Mouse (Mus musculus): ENCODE measurements around the gene 1700001J03Rik.
"Not testable (repeated sequence)": the region's sequence is repeated elsewhere in the genome, so short reads cannot be mapped to it uniquely, and the experiment has no call there.

Gene 1700001J03Rik

DNA sequence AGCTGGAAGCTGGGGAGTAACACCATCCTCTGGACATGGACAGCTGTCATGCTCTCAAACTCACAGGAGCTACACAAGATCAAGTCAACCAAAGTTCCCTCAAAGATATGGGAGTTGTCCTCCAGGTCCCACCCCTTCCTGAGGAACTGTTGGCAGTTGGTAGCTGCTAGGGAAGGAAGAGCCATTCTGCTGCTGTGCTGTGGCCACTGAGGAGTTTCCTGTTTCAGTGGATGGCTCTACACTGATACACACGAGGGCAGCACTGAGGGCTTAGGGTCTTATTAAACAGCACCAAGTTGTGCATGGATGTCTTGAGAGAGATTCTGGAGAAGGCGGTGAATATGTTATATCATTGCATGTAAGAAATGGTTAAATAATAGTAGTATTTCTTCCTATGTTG lies 14.4 kb upstream of the 1700001J03Rik start:
- TF ChIP-seq GATA4 (IDR thresholded peaks at IDR 0.05; ENCODE audit: insufficient replicate concordance, low read length) = no peak

DNA sequence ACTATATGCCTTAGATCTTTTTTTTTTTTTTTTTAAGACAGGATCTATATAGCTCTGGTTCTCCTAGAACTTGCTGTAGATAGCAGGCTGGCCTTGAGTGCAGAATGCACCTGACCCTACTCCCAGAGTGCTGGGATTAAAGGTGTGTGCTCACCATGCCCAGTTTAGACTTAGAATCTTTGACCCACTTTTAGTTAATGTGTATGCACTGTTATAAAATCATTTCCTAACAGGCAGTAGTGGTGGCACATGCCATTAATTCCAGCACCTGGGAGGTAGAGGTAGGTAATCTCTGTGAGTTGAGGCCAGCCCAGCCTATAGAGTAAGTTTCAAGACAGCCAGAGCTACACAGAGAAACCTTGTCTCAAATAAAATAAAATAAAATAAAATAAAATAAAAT lies 14.0 kb upstream of the 1700001J03Rik start:
- TF ChIP-seq GATA4 (IDR thresholded peaks at IDR 0.05; ENCODE audit: insufficient replicate concordance, low read length) = no peak

DNA sequence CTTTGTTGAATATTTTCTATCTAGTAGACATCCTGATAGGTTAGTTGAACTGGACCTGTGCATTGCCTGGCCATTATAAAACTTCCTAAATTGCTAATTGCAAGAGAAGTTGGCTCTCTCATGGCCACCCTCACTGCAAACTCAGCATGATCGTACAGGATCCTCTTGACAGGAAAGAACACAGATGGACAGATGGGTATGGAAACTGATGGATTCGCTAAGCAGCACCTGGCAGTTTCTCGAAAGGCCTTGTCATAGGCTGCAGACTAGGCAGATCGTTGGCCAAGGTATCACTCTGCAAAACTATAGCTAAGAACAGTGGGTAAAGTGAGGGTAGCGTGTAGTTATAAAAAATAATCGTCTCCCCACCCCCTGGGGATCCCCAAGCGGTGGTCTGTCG lies 8.3 kb upstream of the 1700001J03Rik start:
- TF ChIP-seq GATA4 (IDR thresholded peaks at IDR 0.05; ENCODE audit: insufficient replicate concordance, low read length) = no peak

DNA sequence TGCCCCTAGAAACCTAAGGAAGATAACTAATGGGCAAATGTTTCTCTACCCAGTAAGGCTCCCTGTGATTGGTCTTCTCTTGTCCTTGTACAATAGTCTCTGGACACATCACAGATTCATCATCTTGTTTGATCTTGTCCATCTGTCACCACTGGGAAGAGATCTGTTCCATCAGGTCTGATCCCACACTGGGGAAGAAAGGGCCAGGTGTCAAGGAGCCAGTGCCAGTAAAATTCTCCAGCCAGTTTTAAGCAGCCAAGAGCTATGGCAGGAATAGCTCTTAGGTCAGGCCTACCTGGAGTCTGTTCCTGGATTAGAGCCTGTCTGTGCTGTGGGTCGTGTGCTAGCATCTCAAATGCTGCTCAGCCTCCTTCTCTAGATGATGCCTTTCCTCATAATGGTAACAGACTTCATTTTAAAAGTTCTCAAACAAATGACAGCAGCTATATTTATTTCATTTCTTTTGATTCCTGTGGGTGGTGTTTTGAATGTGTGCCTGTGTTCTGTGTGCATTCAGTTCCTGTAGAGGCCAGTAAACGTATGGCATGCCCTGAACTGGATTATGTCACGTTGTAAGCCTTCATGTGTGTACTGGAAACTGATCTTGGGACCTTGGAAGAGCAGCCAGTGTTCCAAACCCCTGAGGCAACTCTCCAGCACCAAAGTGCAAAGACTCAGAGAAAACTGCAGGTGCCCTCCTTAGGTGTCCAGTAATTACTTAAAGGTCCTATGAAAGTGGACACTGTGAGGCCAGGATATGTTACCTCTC lies 5.6 kb upstream of the 1700001J03Rik start:
- TF ChIP-seq GATA4 (IDR thresholded peaks at IDR 0.05; ENCODE audit: insufficient replicate concordance, low read length) = no peak

DNA sequence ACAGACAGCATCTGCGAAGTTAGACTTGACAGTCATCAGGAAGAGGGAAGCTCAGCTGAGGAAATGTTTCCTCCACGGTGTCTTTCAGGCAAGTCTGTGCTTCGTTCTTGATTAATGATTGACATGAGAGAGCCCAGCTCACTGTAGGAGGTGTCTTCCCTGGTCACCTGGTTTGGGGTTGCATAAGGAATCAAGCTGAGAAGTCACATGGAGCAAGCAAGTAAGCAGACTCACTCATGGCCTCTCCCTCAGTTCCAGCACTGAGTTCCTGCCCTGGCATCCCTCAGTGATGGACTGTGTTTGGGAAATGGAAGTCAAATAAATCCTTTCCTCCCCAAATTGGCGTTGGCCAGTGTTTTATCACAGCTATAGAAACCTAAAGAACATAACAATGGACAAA lies 5.0 kb upstream of the 1700001J03Rik start:
- no peak for TF ChIP-seq GATA4 (IDR thresholded peaks at IDR 0.05; ENCODE audit: insufficient replicate concordance, low read length)

DNA sequence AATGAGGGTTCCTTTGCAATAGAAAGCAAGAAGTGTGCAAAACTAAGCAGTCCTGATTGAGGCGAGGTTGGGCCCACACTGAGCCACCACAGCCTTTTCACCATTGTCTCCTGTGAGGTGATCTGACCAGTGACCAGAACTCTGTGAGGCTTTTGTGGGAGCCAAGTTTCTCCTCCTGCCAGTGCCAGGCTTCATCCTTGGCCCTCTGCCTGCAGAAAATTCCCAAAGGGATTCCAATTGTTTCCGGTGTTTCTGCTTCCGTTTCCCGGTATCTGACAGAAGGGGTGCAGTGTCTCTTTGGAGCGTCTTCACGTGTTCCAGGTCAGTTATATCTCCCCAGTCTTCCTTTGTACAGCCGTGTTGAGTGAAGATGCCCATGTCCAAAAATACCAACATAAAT lies 3.6 kb upstream of the 1700001J03Rik start:
- TF ChIP-seq GATA4 (IDR thresholded peaks at IDR 0.05; ENCODE audit: insufficient replicate concordance, low read length) = no peak

DNA sequence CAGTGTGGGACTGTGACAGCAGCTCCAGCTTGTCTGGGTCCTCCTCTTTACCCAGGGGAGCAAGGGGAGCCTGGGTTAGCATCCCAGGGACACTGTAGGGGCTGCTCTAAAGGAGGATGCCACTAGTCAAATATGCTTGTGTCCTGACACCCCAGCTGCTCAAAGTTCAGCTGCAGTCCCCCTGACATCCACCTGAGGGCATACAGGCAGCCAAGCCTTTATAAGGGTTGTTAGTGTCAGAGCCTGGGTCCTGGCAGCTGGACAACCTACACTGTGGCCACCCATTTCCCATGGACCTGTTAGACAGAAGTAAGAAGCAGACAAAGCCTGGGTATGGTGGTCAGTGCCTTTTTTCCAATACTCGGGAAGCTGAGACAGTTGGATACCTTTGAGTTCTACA lies 3.0 kb upstream of the 1700001J03Rik start:
- TF ChIP-seq GATA4 (IDR thresholded peaks at IDR 0.05; ENCODE audit: insufficient replicate concordance, low read length) = no peak

- TF ChIP-seq GATA4 (IDR thresholded peaks at IDR 0.05; ENCODE audit: insufficient replicate concordance, low read length) = not testable (repeated sequence)
These were observed 14.5 kb downstream of the 1700001J03Rik start, which contains the start of gene Gm6309 for GRCm38 (mm10) chr5:146170621-146171020. Gm6309 (minus strand) TSS chr5:146170721.

GRCm38 (mm10) chr5:146160439-146160838 lies 24.7 kb downstream of the 1700001J03Rik start, which contains the start of gene Gm5565:
Gm5565 (minus strand) TSS chr5:146160539.
- not testable (repeated sequence) for TF ChIP-seq GATA4 (IDR thresholded peaks at IDR 0.05; ENCODE audit: insufficient replicate concordance, low read length)

DNA sequence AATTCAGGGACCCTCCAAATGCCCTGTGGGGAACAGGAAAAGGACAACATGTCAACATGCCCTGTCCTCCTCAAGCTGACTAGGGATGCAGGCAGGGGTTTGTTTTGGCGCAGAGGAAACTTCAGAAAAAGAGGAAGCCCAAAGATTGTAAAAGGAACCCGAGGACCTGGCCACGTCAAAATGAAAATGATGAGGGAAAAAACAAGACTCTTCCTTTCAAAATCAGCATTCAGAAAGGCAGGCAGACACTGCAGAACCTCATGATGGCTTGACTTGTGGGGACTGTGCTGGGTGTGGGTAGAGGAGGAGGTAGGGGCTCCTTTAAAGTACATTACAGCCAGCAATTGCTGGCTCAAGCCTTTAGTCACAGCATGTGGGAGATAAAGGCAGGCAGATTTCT lies 34.6 kb downstream of the 1700001J03Rik start:
- no peak for TF ChIP-seq GATA4 (IDR thresholded peaks at IDR 0.05; ENCODE audit: insufficient replicate concordance, low read length)

GRCm38 (mm10) chr5:146147903-146148302 lies 37.2 kb downstream of the 1700001J03Rik start:
- no peak for TF ChIP-seq GATA4 (IDR thresholded peaks at IDR 0.05; ENCODE audit: insufficient replicate concordance, low read length)

Measured in liver, adult (tissue).